Mouse (Mus musculus) lung, embryonic 14.5 days (tissue): Measurements from ENCODE around the gene Atl3. TPM values are rescaled to one million over a fixed set of nuclear protein-coding genes. Genes with fewer than 3 reads are reported as not detected.

ENCODE experiments used
- ATAC-seq: fragments of 200-750 bp; cut with Nextera tagmentation; 2 replicates; pipeline ENCODE4 v1.8.0; 2017; ENCODE audit warnings: mild to moderate bottlenecking, moderate TSS enrichment, moderate library complexity; ENCODE audit not compliant: insufficient read depth
- DNase-seq: peaks from one replicate; pipeline ENCODE4 v3.0.0-alpha.2; 2015
- H3K27ac ChIP-seq: fragments of 300-500 bp; sonication (generic); 2 replicates; pipeline ENCODE4 v1.5.1; 2014; ENCODE audit warnings: low read depth, mild to moderate bottlenecking, moderate library complexity
- H3K27me3 ChIP-seq: fragments of 300-500 bp; sonication (generic); 2 replicates; pipeline ENCODE4 v1.6.1; 2014; ENCODE audit warnings: low read length, control low read depth; ENCODE audit not compliant: insufficient read depth
- H3K36me3 ChIP-seq: fragments of 300-500 bp; sonication (generic); 2 replicates; pipeline ENCODE4 v1.6.1; 2014; ENCODE audit warnings: control low read depth; ENCODE audit not compliant: insufficient read depth
- H3K4me1 ChIP-seq: fragments of 300-500 bp; sonication (generic); 2 replicates; pipeline ENCODE4 v1.6.1; 2014; ENCODE audit warnings: antibody characterized with exemption, control low read depth; ENCODE audit not compliant: insufficient read depth
- H3K4me2 ChIP-seq: fragments of 300-500 bp; sonication (generic); 2 replicates; pipeline ENCODE4 v1.6.1; 2014; ENCODE audit warnings: mild to moderate bottlenecking
- H3K4me3 ChIP-seq: fragments of 300-500 bp; sonication (generic); 2 replicates; pipeline ENCODE4 v1.5.1; 2014; ENCODE audit warnings: low read depth, low read length
- H3K9ac ChIP-seq: fragments of 300-500 bp; sonication (generic); 2 replicates; pipeline ENCODE4 v1.6.1; 2014
- H3K9me3 ChIP-seq: fragments of 300-500 bp; sonication (generic); 2 replicates; pipeline ENCODE4 v1.6.1; 2016; ENCODE audit warnings: low read depth, low read length, control low read depth
- CTCF ChIP-seq: IDR thresholded peaks from 2 replicates; pipeline ENCODE4 v1.5.1; 2016; ENCODE audit warnings: antibody characterized with exemption, low read depth
- WGBS: fragments of 180-500 bp; shearing (Covaris S2); extraction: QIAGEN DNeasy Blood & Tissue Kit; methylation state at CpG from one replicate; pipeline ENCODE4 v1.1.7; 2014; 5-methylcytosine and 5-hydroxymethylcytosine counted together
- polyA plus RNA-seq: library from polyadenylated mRNA; unstranded; fragments of >200 nt; fragmentation: Nextera tagmentation; extraction: Ambion mirVana; gene quantifications from 2 replicates; pipeline ENCODE4 v1.2.1, GENCODE M21; 2014

Atl3 gene
- polyA plus RNA-seq, 1 experiment from 2014 or later = 20.8 TPM

GRCm38 (mm10) chr19:7557844-7558243, 64.0 kb downstream of the Atl3 start:
- H3K36me3 ChIP-seq = no peaks in the 10 kb centered on the region
- peak overlapping the region; percentile 30 for H3K9ac ChIP-seq
- H3K4me1 ChIP-seq = no peaks in the 10 kb centered on the region
- DNase-seq (no peak), ATAC-seq (peak; percentile 15; the same call in 1 of the 2 replicates)
- H3K4me3 ChIP-seq = peak overlapping the region; percentile 44
- no peak overlapping the region for H3K27ac ChIP-seq
- TF ChIP-seq CTCF = no peak
- 5% methylated on average over 4 of the region's 4 CpGs for WGBS
- no peaks in the 10 kb centered on the region for H3K9me3 ChIP-seq
- H3K4me2 ChIP-seq = peak overlapping the region; percentile 68
- no peaks in the 10 kb centered on the region for H3K27me3 ChIP-seq

GRCm38 (mm10) chr19:7558675-7559074, 64.8 kb downstream of the Atl3 start:
- H3K9ac ChIP-seq = no peak overlapping the region
- DNase-seq (no peak), ATAC-seq (no peak)
- peak overlapping the region; percentile 44; the same call in 1 of the 2 replicates for H3K4me3 ChIP-seq
- no peaks in the 10 kb centered on the region for H3K9me3 ChIP-seq
- 67% methylated on average over 4 of the region's 4 CpGs for WGBS
- H3K36me3 ChIP-seq = no peaks in the 10 kb centered on the region
- H3K4me1 ChIP-seq = no peaks in the 10 kb centered on the region
- H3K4me2 ChIP-seq = peak overlapping the region; percentile 68
- TF ChIP-seq CTCF = no peak
- no peaks in the 10 kb centered on the region for H3K27me3 ChIP-seq
- no peak overlapping the region for H3K27ac ChIP-seq

DNA sequence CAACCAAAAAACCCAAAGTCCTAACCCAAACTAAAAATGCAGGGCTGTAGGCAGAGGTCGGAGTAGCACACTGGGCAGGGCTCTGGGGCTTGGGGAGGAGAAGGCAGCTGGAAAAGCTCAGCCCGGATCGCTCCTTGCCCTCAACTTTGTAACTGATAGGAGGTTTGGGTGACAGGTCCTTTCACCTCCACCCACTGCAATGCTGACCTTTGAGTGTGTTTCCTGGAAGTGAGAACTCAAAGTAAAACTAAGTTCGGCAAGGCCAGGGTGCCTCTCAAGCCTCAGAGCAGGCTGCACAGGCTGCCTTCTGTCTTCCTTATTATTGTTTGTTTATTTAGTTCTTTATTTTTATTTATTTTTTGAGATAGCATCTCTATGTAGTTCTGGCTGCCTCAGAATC, 66.1 kb downstream of the Atl3 start:
- no peak overlapping the region for H3K9ac ChIP-seq
- H3K4me1 ChIP-seq = no peaks in the 10 kb centered on the region
- H3K27ac ChIP-seq = no peak overlapping the region
- DNase-seq = no peak
- ATAC-seq = no peak
- TF ChIP-seq CTCF = no peak
- no peaks in the 10 kb centered on the region for H3K36me3 ChIP-seq
- 41% methylated on average over 4 of the region's 4 CpGs for WGBS
- H3K9me3 ChIP-seq = no peaks in the 10 kb centered on the region
- no peaks in the 10 kb centered on the region for H3K27me3 ChIP-seq
- H3K4me2 ChIP-seq = no peak overlapping the region
- H3K4me3 ChIP-seq = no peak overlapping the region

GRCm38 (mm10) chr19:7561456-7561855, 67.6 kb downstream of the Atl3 start:
- H3K4me1 ChIP-seq = no peaks in the 10 kb centered on the region
- TF ChIP-seq CTCF = no peak
- H3K4me3 ChIP-seq = no peak overlapping the region
- no peak for ATAC-seq
- 44% methylated on average over 3 of the region's 3 CpGs for WGBS
- no peak overlapping the region for H3K27ac ChIP-seq
- H3K9me3 ChIP-seq = no peaks in the 10 kb centered on the region
- no peak overlapping the region for H3K9ac ChIP-seq
- no peak overlapping the region for H3K4me2 ChIP-seq
- no peak for DNase-seq
- H3K36me3 ChIP-seq = no peaks in the 10 kb centered on the region
- no peaks in the 10 kb centered on the region for H3K27me3 ChIP-seq

DNA sequence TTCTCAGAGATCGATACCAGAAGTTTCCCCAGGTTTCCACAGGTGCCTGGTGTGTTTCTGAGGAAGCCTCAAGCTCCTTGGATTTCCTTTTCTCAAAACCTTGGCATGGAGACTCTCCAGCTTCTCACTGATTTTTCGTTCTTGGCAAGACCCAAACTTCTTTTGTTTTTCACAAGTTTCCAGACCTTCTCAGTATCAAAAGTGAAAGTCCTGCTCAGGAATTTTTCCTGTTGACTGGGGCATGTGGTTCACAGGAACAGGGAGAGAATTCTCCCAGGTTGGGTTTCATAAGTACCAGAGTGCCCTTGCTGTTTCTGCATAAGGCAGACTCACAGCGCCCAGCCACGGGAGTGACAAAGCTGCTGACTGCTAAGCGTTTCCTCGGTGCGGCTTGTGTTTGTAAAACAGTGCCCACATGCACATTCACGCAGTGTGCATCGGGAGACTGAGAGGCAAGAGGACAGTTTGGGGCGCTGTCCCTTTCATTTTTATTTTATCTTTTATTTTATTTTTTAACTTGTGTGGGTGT, 68.8 kb downstream of the Atl3 start:
- Histone ChIP-seq H3K9me3 (no peaks in the 10 kb centered on the region), H3K9ac (no peak overlapping the region), H3K4me2 (no peak overlapping the region), H3K4me3 (no peak overlapping the region), H3K27ac (no peak overlapping the region), H3K36me3 (no peaks in the 10 kb centered on the region), H3K4me1 (no peaks in the 10 kb centered on the region), H3K27me3 (no peaks in the 10 kb centered on the region)
- TF ChIP-seq CTCF = no peak
- WGBS = 73% methylated on average over 10 of the region's 10 CpGs
- no peak for ATAC-seq
- DNase-seq = no peak

- no peak for DNase-seq
- no peak for TF ChIP-seq CTCF
- no peaks in the 10 kb centered on the region for H3K4me1 ChIP-seq
- no peak overlapping the region for H3K4me2 ChIP-seq
- H3K4me3 ChIP-seq = no peak overlapping the region
- H3K9ac ChIP-seq = no peak overlapping the region
- H3K27me3 ChIP-seq = no peaks in the 10 kb centered on the region
- no peak for ATAC-seq
- H3K27ac ChIP-seq = no peak overlapping the region
- WGBS = 77% methylated on average over 2 of the region's 2 CpGs
- H3K9me3 ChIP-seq = no peaks in the 10 kb centered on the region
- H3K36me3 ChIP-seq = no peaks in the 10 kb centered on the region
Observed at GRCm38 (mm10) chr19:7563676-7564075, 69.8 kb downstream of the Atl3 start.

GRCm38 (mm10) chr19:7564457-7564856, 70.6 kb downstream of the Atl3 start:
- H3K4me1 ChIP-seq = no peaks in the 10 kb centered on the region
- H3K27me3 ChIP-seq = no peaks in the 10 kb centered on the region
- no peak for DNase-seq
- H3K9ac ChIP-seq = no peak overlapping the region
- H3K4me3 ChIP-seq = no peak overlapping the region
- no peak overlapping the region for H3K27ac ChIP-seq
- H3K9me3 ChIP-seq = no peaks in the 10 kb centered on the region
- ATAC-seq = no peak
- no peak overlapping the region for H3K4me2 ChIP-seq
- TF ChIP-seq CTCF = no peak
- 84% methylated on average over 1 of the region's 1 CpGs for WGBS
- no peaks in the 10 kb centered on the region for H3K36me3 ChIP-seq

DNA sequence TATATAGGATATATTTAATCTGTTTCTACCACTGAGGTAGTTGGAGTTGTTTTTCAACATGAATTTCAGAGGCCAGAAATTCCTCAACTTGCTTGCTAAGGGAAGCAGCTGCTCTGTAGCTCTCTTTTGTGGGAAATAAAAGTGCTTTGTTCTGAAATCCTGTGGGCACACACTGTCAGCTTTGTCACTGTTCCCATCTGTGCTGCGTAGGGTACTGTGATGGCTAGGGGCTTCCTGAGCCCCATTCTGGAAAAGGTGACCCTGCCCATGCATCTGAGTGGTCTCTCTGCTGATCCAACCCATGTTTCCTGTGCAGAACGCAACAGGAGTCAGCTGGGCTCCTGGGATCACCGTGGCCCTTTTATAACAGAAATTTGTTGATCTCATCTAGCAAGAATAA, 73.0 kb downstream of the Atl3 start:
- no peak for ATAC-seq

More for the DNA sequence above, 73.0 kb downstream of the Atl3 start:
- 65% methylated on average over 3 of the region's 3 CpGs for WGBS
- H3K36me3 ChIP-seq = no peaks in the 10 kb centered on the region
- H3K27ac ChIP-seq = no peak overlapping the region
- H3K4me3 ChIP-seq = no peak overlapping the region
- no peaks in the 10 kb centered on the region for H3K27me3 ChIP-seq
- TF ChIP-seq CTCF = no peak
- no peaks in the 10 kb centered on the region for H3K9me3 ChIP-seq
- DNase-seq = no peak
- no peak overlapping the region for H3K4me2 ChIP-seq
- no peak overlapping the region for H3K9ac ChIP-seq
- no peaks in the 10 kb centered on the region for H3K4me1 ChIP-seq
